Mouse (Mus musculus) myocyte (in vitro differentiated cells): ENCODE results near the gene Selenbp1.

Source experiments
- CEBPB ChIP-seq: IDR thresholded peaks from 2 replicates; pipeline ENCODE4 v1.6.1; 2011; ENCODE audit warnings: mild to moderate bottlenecking, moderate library complexity; ENCODE audit not compliant: poor library complexity, insufficient read depth, severe bottlenecking
- E2F4 ChIP-seq: IDR thresholded peaks from one replicate; pipeline ENCODE4 v1.6.1; 2011; ENCODE audit warnings: mild to moderate bottlenecking, control low read depth, moderate library complexity; ENCODE audit not compliant: insufficient read depth
- MAX ChIP-seq: IDR thresholded peaks from one replicate; pipeline ENCODE4 v1.6.1; 2011; ENCODE audit warnings: low read depth, mild to moderate bottlenecking, control low read depth
- MYOD1 ChIP-seq, 3 experiments: IDR thresholded peaks; one replicate each; pipeline ENCODE4 v1.6.1; 2011; ENCODE audit warnings: control low read depth in 2 of 3, low read depth in 2 of 3, mild to moderate bottlenecking in 2 of 3, moderate library complexity in 1 of 3; ENCODE audit not compliant: insufficient read length in 2 of 3, control insufficient read depth in 1 of 3
- MYOG ChIP-seq, 3 experiments: IDR thresholded peaks; one replicate each; pipeline ENCODE4 v1.6.1; 2011; ENCODE audit warnings: control low read depth in 2 of 3, low read depth in 2 of 3, mild to moderate bottlenecking in 2 of 3; ENCODE audit not compliant: insufficient read length in 2 of 3, control insufficient read depth in 1 of 3, insufficient read depth in 1 of 3
- POLR2A ChIP-seq: IDR thresholded peaks from one replicate; pipeline ENCODE4 v1.6.1; 2011; ENCODE audit warnings: low read depth, mild to moderate bottlenecking, control low read depth, moderate library complexity; ENCODE audit not compliant: insufficient read length
- POLR2AphosphoS2 ChIP-seq: IDR thresholded peaks from one replicate; pipeline ENCODE4 v1.6.1; 2011; ENCODE audit warnings: low read depth, control low read depth; ENCODE audit not compliant: insufficient read length
- SRF ChIP-seq: IDR thresholded peaks from one replicate; pipeline ENCODE4 v1.6.1; 2011; ENCODE audit warnings: low read depth; ENCODE audit not compliant: control insufficient read depth, insufficient read length
- TCF12 ChIP-seq: IDR thresholded peaks from one replicate; pipeline ENCODE4 v1.6.1; 2011; ENCODE audit warnings: mild to moderate bottlenecking, control low read depth; ENCODE audit not compliant: poor library complexity, insufficient read depth, severe bottlenecking
- TCF3 ChIP-seq: IDR thresholded peaks from one replicate; pipeline ENCODE4 v1.6.1; 2011; ENCODE audit warnings: low read depth, control low read depth; ENCODE audit not compliant: insufficient read length
- USF1 ChIP-seq: IDR thresholded peaks from one replicate; pipeline ENCODE4 v1.6.1; 2011; ENCODE audit warnings: low read depth, mild to moderate bottlenecking, control low read depth, moderate library complexity

DNA sequence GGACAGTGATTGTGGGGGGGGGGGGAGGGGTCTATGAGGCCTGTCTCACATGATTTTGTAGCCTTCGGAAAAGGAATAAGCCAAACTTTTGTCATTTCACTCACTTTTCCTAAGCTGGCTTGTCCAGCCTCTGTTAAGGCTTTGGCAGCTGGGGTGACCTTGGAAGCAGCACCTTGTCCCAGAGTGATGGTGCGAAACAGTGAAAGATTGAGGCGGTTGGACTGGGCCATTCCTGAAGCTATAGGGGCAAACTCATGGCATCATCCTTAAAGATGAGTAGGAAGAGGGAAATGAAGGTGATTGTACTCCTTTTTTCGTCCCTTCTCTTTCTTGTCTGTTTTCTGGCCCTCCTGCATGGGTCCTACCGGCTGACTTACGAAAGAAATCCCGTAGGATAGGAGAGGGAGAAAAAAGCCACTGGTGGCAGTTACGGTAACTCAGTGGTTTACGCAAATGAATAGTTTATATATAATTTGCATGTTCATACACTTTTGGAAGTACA is 41.2 kb downstream of the Selenbp1 start:
- TF ChIP-seq USF1, result no peak
- TF ChIP-seq TCF3, result no peak
- TF ChIP-seq POLR2A, result no peak
- TF ChIP-seq TCF12, result no peak
- no peak for TF ChIP-seq POLR2AphosphoS2
- TF ChIP-seq MAX, result no peak
- TF ChIP-seq CEBPB, result no peak
- no peak for TF ChIP-seq MYOD1 (IDR thresholded peaks at IDR 0.05; ENCODE audit: control insufficient read depth in 1 of 3, insufficient read length in 2 of 3, low read depth in 2 of 3)
- no peak for TF ChIP-seq E2F4
- TF ChIP-seq SRF, result no peak
- TF ChIP-seq MYOG (IDR thresholded peaks at IDR 0.05; ENCODE audit: control insufficient read depth in 1 of 3, insufficient read depth in 1 of 3, insufficient read length in 2 of 3, low read depth in 2 of 3), result no peak
